Mouse (Mus musculus) activated CD4-positive, CD25-positive, alpha-beta regulatory T cell, adult 9 weeks (primary cell): ENCODE measurements around the gene Luc7l. TPM values are rescaled to one million over a fixed set of nuclear protein-coding genes. Genes with fewer than 3 reads are reported as not detected.

Experiments
- polyA plus RNA-seq: library from polyadenylated mRNA; unstranded; fragments of 100-300 nt; shearing (Covaris generic); gene quantifications from one replicate; pipeline ENCODE4 v1.2.1, GENCODE M21; 2017

The Luc7l gene
- 108 TPM for polyA plus RNA-seq

GRCm38 (mm10) chr17:26252539-26253251 is at the start of gene Luc7l:
TSS of gene Luc7l (plus strand) at chr17:26252896.

GRCm38 (mm10) chr17:26207686-26208085 is 45.0 kb upstream of the Luc7l start, which contains the start of gene Arhgdig:
TSS of gene Arhgdig (minus strand) at chr17:26207786.

GRCm38 (mm10) chr17:26244101-26244841 is 8.4 kb upstream of the Luc7l start, which contains the start of gene Fam234a:
TSS of gene Fam234a (minus strand) at chr17:26244242.

Other genes starting within 250 kb of the Luc7l start
- 2.0 TPM for gene Rab11fip3, start 183.3 kb upstream of the Luc7l start, polyA plus RNA-seq
- 37.5 TPM for gene Decr2, start 162.6 kb upstream of the Luc7l start, polyA plus RNA-seq
- gene Nme4, start 157.3 kb upstream of the Luc7l start, polyA plus RNA-seq: 0.89 TPM
- gene Tmem8, start 139.6 kb upstream of the Luc7l start, polyA plus RNA-seq: 4.4 TPM
- gene Mrpl28, start 129.4 kb upstream of the Luc7l start, polyA plus RNA-seq: 82.4 TPM
- 7.7 TPM for gene Axin1, start 114.2 kb upstream of the Luc7l start, polyA plus RNA-seq
- not detected for gene Pdia2, start 53.8 kb upstream of the Luc7l start, polyA plus RNA-seq
- 8.3 TPM for gene Rgs11, start 49.9 kb upstream of the Luc7l start, polyA plus RNA-seq
- gene Arhgdig, start 45.1 kb upstream of the Luc7l start, polyA plus RNA-seq: not detected
- gene Fam234a, start 8.7 kb upstream of the Luc7l start, polyA plus RNA-seq: 26.4 TPM
- not detected for gene Neurl1b, start 161.9 kb downstream of the Luc7l start, polyA plus RNA-seq